Mouse (Mus musculus) embryonic facial prominence, embryonic 14.5 days (tissue): ENCODE measurements at regions not wholly inside any gene's neighbourhood (a gene's known extent, or its start where the extent isn't known, plus 50 kb on each side); places are given as distances from the start of the nearest gene placed in this dataset.

Source experiments
- ATAC-seq: fragments of 200-750 bp; cut with Nextera tagmentation; 2 replicates; pipeline ENCODE4 v1.8.0; 2017; ENCODE audit warnings: low read depth, moderate number of reproducible peaks, moderate TSS enrichment
- DNase-seq: peaks from one replicate; pipeline ENCODE4 v3.0.0-alpha.2; 2015; ENCODE audit warnings: low spot score
- H3K27ac ChIP-seq: fragments of 300-500 bp; sonication (generic); replicated peaks from 2 replicates; pipeline ENCODE4 v1.5.1; 2014; ENCODE audit warnings: low read depth, mild to moderate bottlenecking, low read length, moderate library complexity
- H3K27me3 ChIP-seq: fragments of 300-500 bp; sonication (generic); replicated peaks from 2 replicates; pipeline ENCODE4 v1.6.1; 2014; ENCODE audit warnings: low read length; ENCODE audit not compliant: control insufficient read depth, insufficient read depth
- H3K36me3 ChIP-seq: fragments of 300-500 bp; sonication (generic); 2 replicates; pipeline ENCODE4 v1.6.1; 2014; ENCODE audit warnings: low read length, mixed read lengths; ENCODE audit not compliant: control insufficient read depth, insufficient read depth
- H3K4me1 ChIP-seq: fragments of 300-500 bp; sonication (generic); 2 replicates; pipeline ENCODE4 v1.6.1; 2014; ENCODE audit warnings: antibody characterized with exemption, low read length; ENCODE audit not compliant: control insufficient read depth, insufficient read depth
- H3K4me2 ChIP-seq: fragments of 300-500 bp; sonication (generic); 2 replicates; pipeline ENCODE4 v1.6.1; 2014; ENCODE audit warnings: low read depth, mild to moderate bottlenecking, low read length, moderate library complexity, mixed read lengths
- H3K4me3 ChIP-seq: fragments of 300-500 bp; sonication (generic); 2 replicates; pipeline ENCODE4 v1.5.1; 2014; ENCODE audit warnings: low read depth, mild to moderate bottlenecking, low read length
- H3K9ac ChIP-seq: fragments of 300-500 bp; sonication (generic); 2 replicates; pipeline ENCODE4 v1.6.1; 2014; ENCODE audit warnings: low read depth, mild to moderate bottlenecking, low read length, moderate library complexity, mixed read lengths
- H3K9me3 ChIP-seq: fragments of 300-500 bp; sonication (generic); 2 replicates; pipeline ENCODE4 v1.6.1; 2016; ENCODE audit warnings: low read length; ENCODE audit not compliant: control insufficient read depth
- WGBS: fragments of 180-500 bp; shearing (Covaris S2); extraction: QIAGEN DNeasy Blood & Tissue Kit; methylation state at CpG from one replicate; pipeline ENCODE4 v1.1.7; 2014; 5-methylcytosine and 5-hydroxymethylcytosine counted together

GRCm38 (mm10) chr6:6657928-6658500 lies 79.6 kb upstream of the Sem1 start:
- Histone ChIP-seq H3K4me2 (no peak overlapping the region), H3K9ac (no peak overlapping the region), H3K4me1 (no peaks in the 10 kb centered on the region; the same call in 1 of the 2 replicates), H3K9me3 (no peaks in the 10 kb centered on the region), H3K27ac (no peak overlapping the region), H3K4me3 (no peak overlapping the region), H3K27me3 (no peaks in the 10 kb centered on the region), H3K36me3 (no peaks in the 10 kb centered on the region)
- ATAC-seq = peak; percentile 72
- DNase-seq = peak; percentile 36
- 25% methylated on average over 2 of the region's 3 CpGs for WGBS

DNA sequence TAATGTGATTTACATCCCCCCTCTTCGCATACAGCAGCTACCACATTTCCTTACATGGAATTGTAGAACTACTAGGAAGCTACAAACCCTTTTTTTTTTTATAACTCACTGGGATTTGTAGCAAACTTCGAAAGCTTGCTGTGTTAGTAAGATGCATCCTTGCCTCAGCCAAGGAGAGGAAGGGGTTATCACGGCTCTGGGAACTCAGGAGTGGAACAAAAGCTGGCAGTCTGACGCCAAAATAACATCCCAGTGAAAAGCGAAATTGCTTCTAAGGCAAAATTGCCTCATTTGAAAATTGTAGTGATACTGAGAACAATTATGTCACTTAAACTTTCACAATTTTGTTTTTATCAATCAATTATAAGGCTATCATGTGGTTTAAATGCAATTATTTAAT lies 81.6 kb upstream of the Sem1 start:
- H3K4me2 ChIP-seq = no peak overlapping the region
- no peaks in the 10 kb centered on the region for H3K36me3 ChIP-seq
- H3K4me1 ChIP-seq = no peaks in the 10 kb centered on the region; the same call in 1 of the 2 replicates
- H3K27me3 ChIP-seq = no peaks in the 10 kb centered on the region
- no peaks in the 10 kb centered on the region for H3K9me3 ChIP-seq
- no peak overlapping the region for H3K9ac ChIP-seq
- H3K4me3 ChIP-seq = no peak overlapping the region
- H3K27ac ChIP-seq = no peak overlapping the region
- WGBS = 47% methylated on average over 5 of the region's 5 CpGs
- DNase-seq (no peak), ATAC-seq (no peak)

- H3K4me3 ChIP-seq = no peak overlapping the region
- H3K36me3 ChIP-seq = no peaks in the 10 kb centered on the region
- 74% methylated on average over 5 of the region's 5 CpGs for WGBS
- ATAC-seq = no peak
- no peak overlapping the region for H3K9ac ChIP-seq
- H3K4me1 ChIP-seq = no peaks in the 10 kb centered on the region
- no peak overlapping the region for H3K27ac ChIP-seq
- H3K27me3 ChIP-seq = no peaks in the 10 kb centered on the region
- no peaks in the 10 kb centered on the region for H3K9me3 ChIP-seq
- H3K4me2 ChIP-seq = no peak overlapping the region
- no peak for DNase-seq
Measured at GRCm38 (mm10) chr6:6666762-6667161, 88.3 kb upstream of the Sem1 start.

GRCm38 (mm10) chr6:6689241-6689640 lies 110.8 kb upstream of the Sem1 start:
- no peaks in the 10 kb centered on the region for H3K36me3 ChIP-seq
- H3K4me1 ChIP-seq = no peaks in the 10 kb centered on the region
- H3K9me3 ChIP-seq = no peaks in the 10 kb centered on the region
- no peak overlapping the region for H3K4me3 ChIP-seq
- no peaks in the 10 kb centered on the region; the same call in 1 of the 2 replicates for H3K27me3 ChIP-seq
- no peak overlapping the region for H3K9ac ChIP-seq
- ATAC-seq (no peak), DNase-seq (no peak)
- no peak overlapping the region for H3K27ac ChIP-seq
- WGBS = 67% methylated on average over 5 of the region's 5 CpGs
- no peak overlapping the region for H3K4me2 ChIP-seq

GRCm38 (mm10) chr6:6690188-6690587 lies 111.7 kb upstream of the Sem1 start:
- 62% methylated on average over 5 of the region's 5 CpGs for whole genome bisulfite sequencing
- no peaks in the 10 kb centered on the region; the same call in 1 of the 2 replicates for H3K27me3 ChIP-seq
- no peaks in the 10 kb centered on the region for H3K9me3 ChIP-seq
- H3K27ac ChIP-seq = no peak overlapping the region
- ATAC-seq (no peak), DNase-seq (no peak)
- H3K36me3 ChIP-seq = no peaks in the 10 kb centered on the region
- H3K4me1 ChIP-seq = no peaks in the 10 kb centered on the region
- H3K9ac ChIP-seq = no peak overlapping the region
- H3K4me2 ChIP-seq = no peak overlapping the region
- no peak overlapping the region for H3K4me3 ChIP-seq

DNA sequence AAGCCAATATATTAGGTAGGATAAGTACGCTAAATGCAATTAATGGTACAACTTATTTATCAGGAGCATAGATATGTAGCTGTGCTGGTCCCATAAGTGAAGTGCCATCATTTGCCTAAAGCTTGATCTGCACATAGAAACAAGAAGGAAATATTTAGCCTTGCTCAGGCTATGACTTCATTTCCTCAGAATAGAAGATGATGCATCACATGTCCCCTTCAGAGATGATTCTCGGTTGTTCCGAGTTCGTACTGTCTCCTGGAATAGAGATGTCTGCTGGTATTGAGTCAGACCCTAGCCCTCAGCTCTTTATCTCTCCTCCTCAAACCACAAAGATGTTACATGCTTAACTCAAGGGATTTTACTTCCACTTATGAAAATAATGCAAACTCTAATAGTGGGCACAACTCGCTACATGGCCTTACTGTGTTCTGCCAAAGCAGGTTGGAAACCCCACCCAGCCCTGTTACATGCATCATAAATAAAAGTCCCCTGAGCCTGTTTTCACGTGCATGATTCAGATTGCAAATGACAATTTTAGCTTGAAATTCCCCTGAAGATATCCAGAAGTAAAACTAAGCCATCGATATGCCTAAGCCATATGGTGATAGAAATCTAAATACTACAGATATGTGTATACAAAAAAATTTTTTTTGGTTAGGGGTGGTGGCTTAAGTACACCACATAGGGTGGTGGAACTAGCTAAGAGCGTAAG lies 113.8 kb upstream of the Sem1 start:
- no peak overlapping the region for H3K4me3 ChIP-seq
- H3K4me2 ChIP-seq = no peak overlapping the region
- DNase-seq (no peak), ATAC-seq (no peak)
- no peaks in the 10 kb centered on the region; the same call in 1 of the 2 replicates for H3K27me3 ChIP-seq
- H3K9ac ChIP-seq = no peak overlapping the region
- no peaks in the 10 kb centered on the region for H3K9me3 ChIP-seq
- H3K36me3 ChIP-seq = no peaks in the 10 kb centered on the region
- no peak overlapping the region for H3K27ac ChIP-seq
- WGBS = 79% methylated on average over 8 of the region's 8 CpGs
- H3K4me1 ChIP-seq = no peaks in the 10 kb centered on the region

DNA sequence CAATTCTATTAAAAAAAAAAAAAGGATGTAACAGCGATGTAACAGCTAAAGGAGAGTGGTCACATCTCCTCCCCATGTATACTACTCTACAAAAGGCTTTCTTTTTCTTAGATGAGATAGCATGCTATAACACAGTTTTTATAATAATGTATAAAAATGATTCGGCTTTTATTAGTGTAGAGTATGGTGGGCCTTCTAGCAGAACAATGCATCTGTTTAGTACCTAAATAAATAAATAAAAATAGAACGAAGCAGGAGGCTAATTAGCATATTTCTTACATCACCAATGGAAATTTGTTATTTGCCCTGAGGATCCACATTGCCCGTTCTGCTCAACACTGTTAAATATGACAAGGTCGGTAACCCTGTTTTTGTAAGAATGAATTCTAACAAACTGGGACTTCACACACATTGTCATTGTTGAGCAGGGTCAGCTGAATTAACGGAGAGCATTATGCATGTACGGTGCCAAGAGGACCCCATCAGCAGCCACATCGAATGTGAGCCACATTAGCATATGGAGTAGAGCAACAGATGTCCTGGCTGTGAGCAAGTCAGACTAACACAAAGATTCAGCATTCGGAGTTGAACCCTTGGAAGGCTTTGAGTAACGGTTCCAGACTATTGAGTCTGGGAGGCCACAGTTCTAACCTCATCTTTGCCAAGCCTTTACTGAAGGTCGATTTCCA lies 117.4 kb upstream of the Sem1 start:
- no peaks in the 10 kb centered on the region for H3K4me1 ChIP-seq
- H3K36me3 ChIP-seq = no peaks in the 10 kb centered on the region
- no peak overlapping the region for H3K27ac ChIP-seq
- H3K9me3 ChIP-seq = no peaks in the 10 kb centered on the region
- no peak overlapping the region for H3K4me3 ChIP-seq
- H3K9ac ChIP-seq = no peak overlapping the region
- no peak for DNase-seq
- H3K4me2 ChIP-seq = no peak overlapping the region
- 62% methylated on average over 11 of the region's 11 CpGs for WGBS
- no peak for ATAC-seq
- H3K27me3 ChIP-seq = no peaks in the 10 kb centered on the region; the same call in 1 of the 2 replicates

DNA sequence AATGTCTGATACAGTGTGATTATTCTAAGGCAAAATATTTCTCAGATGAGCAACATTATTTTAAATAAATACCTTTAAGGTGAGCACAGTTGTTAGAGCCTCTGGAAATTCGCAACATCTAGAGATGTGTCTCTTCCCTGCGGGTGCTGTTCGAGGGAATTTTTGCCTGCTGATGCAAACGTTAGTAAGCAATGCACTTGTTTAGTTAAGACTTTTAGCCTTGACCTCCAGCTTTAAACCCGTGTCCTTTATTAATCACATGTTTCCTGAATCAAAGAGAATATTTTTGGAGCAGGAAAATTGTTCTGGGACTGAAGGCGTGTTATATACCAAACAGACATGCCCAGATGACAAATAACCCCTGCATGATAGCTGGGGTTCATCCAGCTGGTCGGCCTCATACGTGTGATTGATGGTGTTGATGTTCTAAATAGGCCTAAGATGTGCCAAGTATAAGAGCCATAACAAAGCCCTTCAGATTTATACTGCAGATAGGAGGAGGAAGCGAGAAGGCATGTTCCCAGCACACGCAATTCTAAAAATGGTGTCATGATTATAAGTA lies 119.0 kb upstream of the Sem1 start:
- no peaks in the 10 kb centered on the region for H3K36me3 ChIP-seq
- no peak overlapping the region for H3K9ac ChIP-seq
- no peak overlapping the region for H3K4me3 ChIP-seq
- ATAC-seq (no peak), DNase-seq (no peak)
- no peak overlapping the region for H3K4me2 ChIP-seq
- H3K27ac ChIP-seq = no peak overlapping the region
- H3K9me3 ChIP-seq = no peaks in the 10 kb centered on the region
- H3K4me1 ChIP-seq = no peaks in the 10 kb centered on the region
- no peaks in the 10 kb centered on the region for H3K27me3 ChIP-seq
- 48% methylated on average over 10 of the region's 10 CpGs for WGBS
